Mouse (Mus musculus): Measurements from ENCODE around the gene Clip3. TPM values are rescaled to one million over a fixed set of nuclear protein-coding genes. Genes with fewer than 3 reads are reported as not detected.
A peak's percentile ranks its signal among the peaks of the same experiment; 100 is the strongest.

The Clip3 gene
- polyA plus RNA-seq, 1 experiment from 2014 or later = 60.7 TPM

DNA sequence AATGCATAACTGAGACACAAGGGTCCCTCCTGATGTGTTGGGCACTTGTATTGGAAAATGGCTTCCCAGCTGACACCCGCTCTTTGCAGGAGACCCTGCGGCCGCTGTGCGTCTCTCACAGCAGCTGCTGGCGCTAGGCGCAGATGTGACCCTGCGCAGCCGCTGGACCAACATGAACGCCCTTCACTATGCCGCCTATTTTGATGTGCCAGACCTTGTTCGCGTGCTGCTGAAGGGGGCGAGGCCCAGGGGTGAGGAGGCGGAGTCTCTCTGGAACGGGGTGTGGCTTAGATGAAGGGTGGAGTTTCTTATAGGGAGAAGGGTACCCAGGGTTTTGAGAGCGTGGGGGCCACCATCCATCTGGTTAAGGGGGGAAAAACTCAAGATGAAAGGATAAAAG is 5.7 kb downstream of the Clip3 start:
- WGBS = 85% methylated on average over 16 of the region's 16 CpGs
- no peak overlapping the region for H3K4me3 ChIP-seq
- no peak for ATAC-seq (ENCODE audit: insufficient number of reproducible peaks, insufficient read depth, low FRiP score, low TSS enrichment, low read depth)
- no peak overlapping the region for H3K9ac ChIP-seq
- no peak overlapping the region for H3K27ac ChIP-seq
- no peak overlapping the region for H3K4me2 ChIP-seq
- H3K4me1 ChIP-seq = peaks cover 14% of the 10 kb centered on the region
- no peaks in the 10 kb centered on the region for H3K9me3 ChIP-seq
- peaks cover 85% of the 10 kb centered on the region for H3K36me3 ChIP-seq
- H3K27me3 ChIP-seq = no peaks in the 10 kb centered on the region

DNA sequence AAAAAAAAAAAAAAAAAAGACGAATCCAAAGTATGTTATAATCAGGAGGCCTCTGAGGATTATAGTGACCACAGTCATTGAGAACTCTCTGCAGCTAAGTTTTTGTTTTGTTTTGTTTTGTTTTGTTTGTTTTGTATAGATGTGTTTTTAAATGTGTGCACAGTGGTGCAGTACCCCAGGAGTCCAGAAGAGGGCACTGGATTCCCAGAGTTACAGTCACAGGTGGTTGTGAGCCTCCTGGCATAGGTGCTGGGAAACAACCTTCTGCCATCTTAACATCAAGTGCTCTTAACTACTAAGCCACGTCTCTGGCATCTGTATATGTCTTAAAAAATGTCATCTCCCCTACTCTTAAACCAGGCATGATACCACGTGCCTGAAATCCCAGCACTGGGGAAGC is 9.4 kb downstream of the Clip3 start:
- Histone ChIP-seq H3K9me3 (no peaks in the 10 kb centered on the region), H3K36me3 (peaks cover 89% of the 10 kb centered on the region), H3K27ac (no peak overlapping the region), H3K9ac (no peak overlapping the region), H3K4me3 (no peak overlapping the region), H3K4me2 (no peak overlapping the region), H3K4me1 (no peaks in the 10 kb centered on the region), H3K27me3 (no peaks in the 10 kb centered on the region)
- no peak for ATAC-seq (ENCODE audit: insufficient number of reproducible peaks, insufficient read depth, low FRiP score, low TSS enrichment, low read depth)
- 49% methylated on average over 3 of the region's 3 CpGs for WGBS

DNA sequence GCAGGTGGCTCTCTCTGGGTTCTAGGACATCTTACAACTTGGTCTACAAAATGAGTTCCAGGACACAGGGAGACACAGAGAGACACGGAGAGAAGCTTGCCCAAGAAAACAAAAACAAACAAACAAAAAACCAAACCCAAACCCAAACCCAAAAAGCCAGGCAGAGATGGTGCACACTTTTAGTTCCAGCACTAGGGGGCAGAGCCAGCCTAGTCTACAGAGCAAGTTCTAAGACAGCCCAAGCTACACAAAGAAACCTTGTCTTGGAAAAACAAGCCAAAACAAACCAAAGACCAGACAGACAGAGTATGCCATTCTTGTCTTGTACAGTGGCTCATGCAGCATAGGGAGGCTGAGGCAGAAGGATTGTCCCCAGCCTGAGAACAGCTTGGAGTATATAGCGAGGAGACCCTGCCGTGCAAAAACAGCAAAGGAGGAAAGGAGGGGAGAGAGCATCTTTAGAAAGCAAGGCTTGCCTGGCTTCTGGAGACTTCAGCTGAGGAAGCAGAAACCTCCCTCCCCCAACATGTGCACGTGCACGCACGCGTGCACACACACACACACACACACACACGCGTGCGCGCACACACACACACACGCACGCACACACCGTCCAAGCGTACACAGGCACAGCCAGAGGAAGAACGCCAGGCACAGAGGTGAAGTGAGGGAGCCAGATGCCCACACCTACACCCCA is 14.7 kb downstream of the Clip3 start:
- Histone ChIP-seq H3K4me2 (no peak overlapping the region), H3K9me3 (no peaks in the 10 kb centered on the region), H3K27ac (no peak overlapping the region), H3K9ac (no peak overlapping the region), H3K36me3 (peaks cover 59% of the 10 kb centered on the region), H3K27me3 (no peaks in the 10 kb centered on the region), H3K4me3 (no peak overlapping the region), H3K4me1 (peaks cover 21% of the 10 kb centered on the region)
- WGBS = 89% methylated on average over 16 of the region's 16 CpGs
- no peak for ATAC-seq (ENCODE audit: insufficient number of reproducible peaks, insufficient read depth, low FRiP score, low TSS enrichment, low read depth)

DNA sequence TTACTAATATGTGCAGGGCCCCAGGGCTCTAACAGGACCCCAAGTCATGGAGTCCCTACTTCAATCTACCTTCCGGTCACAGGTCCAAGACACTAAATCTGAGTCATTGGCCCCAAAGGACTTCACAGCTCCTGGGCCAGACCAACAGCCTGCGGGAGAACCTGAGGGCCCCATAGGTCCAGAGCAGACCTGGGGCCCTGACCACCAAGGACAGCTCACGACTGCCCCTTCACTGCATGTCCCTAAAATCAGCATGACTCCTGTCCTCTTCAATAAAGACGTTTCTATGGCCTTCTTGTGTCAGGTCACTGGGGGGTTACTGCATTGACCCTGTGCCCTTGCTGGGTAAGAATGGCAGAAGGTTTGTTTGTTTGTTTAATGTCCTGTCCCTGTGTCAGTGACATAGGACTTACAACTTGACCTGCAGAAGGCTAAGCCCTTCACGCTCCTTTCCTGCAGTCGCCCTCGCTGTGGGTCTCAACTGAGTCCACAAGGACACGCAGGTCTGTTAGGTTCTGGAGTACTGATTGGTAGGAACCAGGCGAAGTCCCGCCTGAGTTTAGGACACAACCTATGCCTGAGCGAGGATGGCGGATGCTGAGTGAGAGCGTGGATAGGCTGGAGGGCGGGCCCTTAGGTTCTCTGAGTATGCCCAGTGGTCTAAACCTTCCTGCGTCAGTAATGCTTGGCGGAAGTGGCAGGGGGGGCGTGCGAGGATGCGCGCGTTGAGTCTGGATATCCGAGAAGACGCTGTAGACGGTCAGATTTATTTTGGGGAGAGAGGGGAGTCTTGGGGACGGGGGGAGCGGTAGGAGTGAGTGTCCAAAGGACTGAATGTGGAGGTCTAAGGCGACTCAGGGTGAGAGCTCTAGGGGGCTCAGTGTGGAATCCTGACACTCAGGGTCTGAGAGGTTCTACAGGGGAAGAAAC is 16.8 kb downstream of the Clip3 start, which contains the start of gene Alkbh6:
Alkbh6 (plus strand) TSS at position 642 of the 930 bp plus-strand sequence.
- peaks cover 55% of the 10 kb centered on the region for H3K36me3 ChIP-seq
- peaks cover 21% of the 10 kb centered on the region for H3K4me1 ChIP-seq
- peak within 1 kb of the TSS; percentile 65 for H3K4me3 ChIP-seq
- no peaks in the 10 kb centered on the region for H3K27me3 ChIP-seq
- no peaks in the 10 kb centered on the region for H3K9me3 ChIP-seq
- H3K4me2 ChIP-seq = peak within 1 kb of the TSS; percentile 90
- H3K27ac ChIP-seq = peak within 1 kb of the TSS; percentile 78
- H3K9ac ChIP-seq = peak within 1 kb of the TSS; percentile 80
- ATAC-seq (ENCODE audit: insufficient number of reproducible peaks, insufficient read depth, low FRiP score, low TSS enrichment, low read depth) = peak; percentile 99
- WGBS = 5% methylated on average over 27 of the region's 27 CpGs

DNA sequence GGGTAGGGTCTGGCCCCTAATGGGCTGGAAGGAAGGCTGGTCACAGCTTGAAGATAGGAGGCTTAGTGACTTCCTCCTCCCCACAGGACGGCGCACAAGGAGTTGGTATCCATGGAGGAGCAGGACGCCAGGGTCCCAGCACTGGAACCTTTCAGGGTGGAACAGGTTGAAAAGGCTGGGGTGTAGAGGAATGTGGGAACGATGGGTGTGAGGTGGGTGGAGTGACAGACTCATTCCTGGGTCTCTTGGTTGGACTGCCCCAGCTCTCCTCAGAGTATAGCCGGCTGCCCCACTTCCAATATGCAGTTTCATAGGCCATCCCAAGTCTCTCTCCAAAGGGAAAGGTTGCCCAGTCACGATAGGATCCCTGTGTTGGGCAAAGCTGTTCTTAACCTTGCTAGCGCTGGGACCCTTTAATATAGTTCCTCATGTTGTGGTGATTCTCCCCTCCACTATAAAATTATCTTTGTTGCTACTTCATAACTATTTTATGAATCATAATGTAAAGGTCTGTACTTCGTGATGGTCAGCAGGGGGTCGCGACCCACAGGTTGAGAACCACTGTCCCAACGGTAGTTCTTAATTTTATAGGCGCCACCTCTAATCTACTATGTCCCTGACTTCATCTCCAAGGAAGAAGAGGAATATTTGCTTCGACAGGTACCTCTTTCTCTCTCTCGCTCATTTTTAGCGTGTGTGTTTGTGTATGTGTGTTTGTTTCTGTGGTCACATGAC is 18.0 kb downstream of the Clip3 start:
- Histone ChIP-seq H3K4me3 (peak overlapping the region; percentile 65), H3K27me3 (no peaks in the 10 kb centered on the region), H3K4me2 (peak overlapping the region; percentile 90), H3K36me3 (peaks cover 48% of the 10 kb centered on the region), H3K4me1 (peaks cover 29% of the 10 kb centered on the region), H3K9me3 (no peaks in the 10 kb centered on the region), H3K27ac (no peak overlapping the region), H3K9ac (peak overlapping the region; percentile 80)
- WGBS = 64% methylated on average over 15 of the region's 15 CpGs
- no peak for ATAC-seq (ENCODE audit: insufficient number of reproducible peaks, insufficient read depth, low FRiP score, low TSS enrichment, low read depth)

DNA sequence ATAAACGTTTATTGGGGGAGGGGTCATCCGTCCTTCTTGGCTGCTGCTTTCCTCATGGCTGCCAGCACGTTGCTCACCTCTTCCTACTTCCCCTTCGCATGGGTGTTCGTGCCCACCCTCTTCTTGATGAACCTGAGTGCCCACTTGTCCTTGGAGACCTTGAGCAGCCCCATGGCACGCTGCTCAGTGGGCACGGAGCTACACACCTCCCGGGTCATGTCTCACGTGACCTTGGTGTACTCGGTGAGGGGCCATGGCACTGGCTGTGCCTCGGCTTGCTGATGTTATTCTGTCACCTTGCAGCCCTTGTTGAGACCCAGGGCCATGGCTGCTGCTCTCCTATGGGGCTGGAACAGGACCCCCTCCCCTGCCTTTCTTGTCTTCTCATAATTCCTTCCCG is 18.6 kb downstream of the Clip3 start:
- no peak for ATAC-seq (ENCODE audit: insufficient number of reproducible peaks, insufficient read depth, low FRiP score, low TSS enrichment, low read depth)
- Histone ChIP-seq H3K4me1 (peaks cover 34% of the 10 kb centered on the region), H3K4me2 (peak overlapping the region; percentile 90; the same call in 1 of the 2 replicates), H3K9me3 (no peaks in the 10 kb centered on the region), H3K27ac (no peak overlapping the region), H3K4me3 (no peak overlapping the region), H3K36me3 (peaks cover 45% of the 10 kb centered on the region), H3K9ac (no peak overlapping the region), H3K27me3 (no peaks in the 10 kb centered on the region)
- 87% methylated on average over 12 of the region's 12 CpGs for WGBS

DNA sequence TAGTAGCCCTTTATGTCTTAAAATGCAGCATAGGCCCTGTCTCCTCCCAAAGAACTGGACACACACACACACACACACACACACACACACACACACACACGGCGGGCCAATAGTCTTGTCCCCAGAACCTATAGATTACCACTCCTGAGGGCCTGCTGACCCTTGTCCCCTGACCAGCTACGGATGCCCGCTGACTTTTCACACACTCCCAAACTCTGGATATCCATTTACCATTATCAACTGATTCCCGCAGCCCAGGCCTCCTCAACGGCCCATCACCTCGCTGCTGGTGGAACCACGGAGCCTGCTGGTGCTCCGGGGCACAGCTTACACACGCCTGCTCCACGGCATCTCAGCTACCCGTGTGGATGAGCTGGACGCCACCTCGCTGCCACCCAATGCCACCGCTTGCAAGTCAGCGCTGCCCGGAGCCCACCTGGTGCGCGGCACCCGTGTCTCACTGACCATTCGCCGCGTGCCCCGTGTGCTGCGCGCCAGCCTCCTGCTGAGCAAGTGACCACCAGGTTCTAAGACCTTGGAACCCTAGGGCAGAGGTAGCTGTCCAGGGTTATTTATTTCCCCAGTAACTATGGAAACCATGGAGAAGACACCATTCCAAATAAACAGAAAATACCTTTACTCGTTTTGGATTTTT is 22.3 kb downstream of the Clip3 start:
- Histone ChIP-seq H3K4me2 (peak overlapping the region; percentile 63; the same call in 1 of the 2 replicates), H3K27ac (no peak overlapping the region), H3K9ac (no peak overlapping the region; the same call in 1 of the 2 replicates), H3K27me3 (no peaks in the 10 kb centered on the region), H3K4me3 (no peak overlapping the region), H3K9me3 (no peaks in the 10 kb centered on the region), H3K36me3 (peaks cover 39% of the 10 kb centered on the region), H3K4me1 (peaks cover 37% of the 10 kb centered on the region)
- ATAC-seq (ENCODE audit: insufficient number of reproducible peaks, insufficient read depth, low FRiP score, low TSS enrichment, low read depth) = no peak
- 53% methylated on average over 27 of the region's 27 CpGs for WGBS

DNA sequence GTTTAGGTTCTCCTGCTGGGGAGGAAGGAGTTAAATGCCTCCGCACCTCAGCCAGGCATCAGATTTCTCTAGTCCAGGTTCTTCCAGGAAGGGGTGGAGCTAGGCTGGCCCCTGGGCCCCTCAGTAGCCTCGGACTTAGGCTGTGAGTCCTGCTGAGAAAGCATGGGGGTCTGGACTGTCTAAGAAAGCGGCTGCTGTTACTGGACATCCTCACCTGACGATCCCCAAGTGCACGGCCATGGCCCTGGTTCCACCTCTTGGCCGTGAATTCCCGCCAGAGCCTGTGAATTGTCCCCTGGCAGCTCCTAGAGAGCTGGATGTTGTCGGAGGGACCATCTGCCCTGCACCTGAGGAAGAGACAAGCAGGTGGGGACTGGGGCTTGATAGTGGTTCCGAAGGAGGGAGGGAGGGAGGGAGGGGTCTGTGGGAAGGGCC is 23.2 kb downstream of the Clip3 start, which contains the start of gene Syne4:
Syne4 (plus strand) TSS at position 87 of the 435 bp plus-strand sequence.
- H3K36me3 ChIP-seq = peaks cover 39% of the 10 kb centered on the region
- H3K27ac ChIP-seq = peak within 1 kb of the TSS; percentile 64
- H3K4me1 ChIP-seq = peaks cover 30% of the 10 kb centered on the region

DNA sequence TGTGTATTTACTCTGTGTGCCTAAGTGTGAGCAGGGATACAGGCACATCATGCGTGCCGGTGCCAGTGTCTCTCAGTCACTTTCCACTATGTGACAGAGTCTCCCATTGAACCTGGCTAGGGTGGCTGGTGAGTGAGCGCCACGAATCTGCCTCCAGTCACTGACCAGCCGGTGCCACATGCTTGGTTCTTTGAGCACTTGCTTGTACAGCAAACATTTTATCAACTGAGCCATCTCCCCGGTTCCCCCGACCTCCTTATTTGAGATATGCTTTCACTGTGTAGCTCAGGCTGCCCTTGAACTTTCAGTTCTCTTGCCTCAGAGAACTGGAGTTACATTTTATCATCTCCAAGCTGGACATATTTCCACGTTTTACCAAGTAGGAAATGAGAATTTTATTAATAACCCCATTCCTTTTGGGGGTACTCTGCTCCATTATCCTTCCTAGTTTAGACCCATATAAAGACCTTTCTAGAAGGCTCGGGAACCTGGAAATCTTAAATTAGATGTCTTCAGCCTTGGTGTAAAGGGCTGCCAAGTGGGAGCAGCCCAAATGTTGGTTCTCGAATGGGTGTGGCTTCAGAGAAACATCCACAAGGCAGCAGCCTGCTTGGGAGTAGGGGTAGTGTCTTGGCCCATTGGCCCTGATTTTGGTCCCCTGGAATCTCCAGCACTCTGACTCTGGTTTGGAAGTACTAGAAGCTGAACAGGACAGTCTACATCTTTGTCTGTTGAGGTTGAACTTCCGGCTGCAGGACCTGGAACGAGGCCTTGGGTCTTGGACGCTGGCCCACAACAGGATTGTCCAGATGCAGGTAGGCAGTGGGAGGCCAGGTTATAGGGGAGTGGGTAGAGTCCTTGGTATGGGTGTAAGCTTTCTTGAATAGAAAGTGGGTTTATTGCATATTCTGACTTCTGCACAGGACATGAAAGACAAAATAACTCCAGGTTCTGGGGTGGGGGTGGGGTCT is 24.3 kb downstream of the Clip3 start:
- H3K27me3 ChIP-seq = no peaks in the 10 kb centered on the region
- H3K27ac ChIP-seq = no peak overlapping the region
- peaks cover 37% of the 10 kb centered on the region for H3K36me3 ChIP-seq
- H3K9ac ChIP-seq = peak overlapping the region; percentile 76
- peak overlapping the region; percentile 55 for H3K4me3 ChIP-seq
- H3K9me3 ChIP-seq = no peaks in the 10 kb centered on the region
- 72% methylated on average over 13 of the region's 13 CpGs for WGBS
- peaks cover 25% of the 10 kb centered on the region for H3K4me1 ChIP-seq
- H3K4me2 ChIP-seq = peak overlapping the region; percentile 63
- ATAC-seq (ENCODE audit: insufficient number of reproducible peaks, insufficient read depth, low FRiP score, low TSS enrichment, low read depth) = no peak

More for the DNA sequence above, 23.2 kb downstream of the Clip3 start, which contains the start of gene Syne4:
- no peaks in the 10 kb centered on the region for H3K9me3 ChIP-seq
- no peaks in the 10 kb centered on the region for H3K27me3 ChIP-seq
- peak within 1 kb of the TSS; percentile 63 for H3K4me2 ChIP-seq
- peak; percentile 40; the same call in 1 of the 2 replicates for ATAC-seq (ENCODE audit: insufficient number of reproducible peaks, insufficient read depth, low FRiP score, low TSS enrichment, low read depth)
- 1% methylated on average over 9 of the region's 9 CpGs for WGBS
- peak within 1 kb of the TSS; percentile 55 for H3K4me3 ChIP-seq
- H3K9ac ChIP-seq = peak within 1 kb of the TSS; percentile 76

DNA sequence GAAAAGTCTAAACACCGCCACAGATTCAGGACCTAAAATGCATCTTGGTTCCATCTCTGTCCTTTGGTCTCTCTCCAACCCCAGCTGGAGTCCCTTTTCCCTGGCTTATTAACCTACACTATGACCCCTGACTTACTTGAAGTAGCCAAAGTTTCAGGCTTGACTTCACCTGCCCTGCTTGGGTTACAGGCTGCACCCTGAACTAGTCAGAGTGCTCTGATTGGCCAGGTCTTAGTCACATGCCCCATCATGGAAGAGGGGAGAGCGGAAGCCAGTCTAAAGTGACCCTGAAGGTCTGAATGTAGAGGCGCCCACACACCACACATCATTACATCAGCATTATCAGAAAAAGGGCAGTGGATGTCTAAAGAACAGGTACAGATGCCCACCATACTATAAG is 26.6 kb downstream of the Clip3 start:
- Histone ChIP-seq H3K27me3 (no peaks in the 10 kb centered on the region), H3K4me3 (no peak overlapping the region), H3K36me3 (peaks cover 16% of the 10 kb centered on the region; the same call in 1 of the 2 replicates), H3K9ac (no peak overlapping the region), H3K27ac (no peak overlapping the region), H3K4me1 (peaks cover 37% of the 10 kb centered on the region), H3K9me3 (no peaks in the 10 kb centered on the region), H3K4me2 (no peak overlapping the region)
- no peak for ATAC-seq (ENCODE audit: insufficient number of reproducible peaks, insufficient read depth, low FRiP score, low TSS enrichment, low read depth)
- 86% methylated on average over 3 of the region's 3 CpGs for WGBS

Data from embryonic facial prominence, embryonic 13.5 days (tissue).